Mouse (Mus musculus) testis, adult 2 months (tissue): Measurements from ENCODE around the gene Galnt6. TPM values are rescaled to one million over a fixed set of nuclear protein-coding genes. Genes with fewer than 3 reads are reported as not detected.
A peak's percentile ranks its signal among the peaks of the same experiment; 100 is the strongest.

ENCODE experiments used
- H3K27ac ChIP-seq: fragments of 200-500 bp; 2 replicates; pipeline ENCODE4 v1.5.1; 2012; ENCODE audit warnings: low read depth, low read length; ENCODE audit not compliant: control insufficient read depth, insufficient read depth
- H3K27me3 ChIP-seq: fragments of 200-500 bp; 2 replicates; pipeline ENCODE4 v1.6.1; 2012; ENCODE audit warnings: mild to moderate bottlenecking, low read length, moderate library complexity; ENCODE audit not compliant: control insufficient read depth, insufficient read depth
- H3K36me3 ChIP-seq: fragments of 200-500 bp; 2 replicates; pipeline ENCODE4 v1.6.1; 2012; ENCODE audit warnings: mild to moderate bottlenecking, low read length; ENCODE audit not compliant: control insufficient read depth, insufficient read depth
- H3K4me1 ChIP-seq: fragments of 200-500 bp; 2 replicates; pipeline ENCODE4 v1.6.1; 2012; ENCODE audit warnings: low read length; ENCODE audit not compliant: control insufficient read depth, insufficient read depth
- H3K4me3 ChIP-seq: fragments of 200-500 bp; 2 replicates; pipeline ENCODE4 v1.5.1; 2012; ENCODE audit warnings: low read depth, mild to moderate bottlenecking, low read length, moderate library complexity, mixed read lengths; ENCODE audit not compliant: control insufficient read depth
- CTCF ChIP-seq: fragments of 200-500 bp; IDR thresholded peaks from 2 replicates; pipeline ENCODE4 v1.5.1; 2012; ENCODE audit warnings: low read depth, mild to moderate bottlenecking, inconsistent platforms, low read length, moderate library complexity; ENCODE audit not compliant: control insufficient read depth, insufficient read depth, insufficient replicate concordance
- POLR2A ChIP-seq: fragments of 200-500 bp; IDR thresholded peaks from 2 replicates; pipeline ENCODE4 v1.6.1; 2012; ENCODE audit warnings: low read depth, mild to moderate bottlenecking, inconsistent platforms, low read length, moderate library complexity; ENCODE audit not compliant: control insufficient read depth
- polyA plus RNA-seq: library from polyadenylated mRNA; depleted of rRNA; stranded (reverse); fragments of >200 nt; gene quantifications from 2 replicates; pipeline ENCODE4 v1.2.3, GENCODE M21; 2012

Galnt6 gene
- polyA plus RNA-seq, 1 experiment: 0.78 TPM

GRCm38 (mm10) chr15:100739442-100739841 lies 10.3 kb upstream of the Galnt6 start:
- H3K36me3 ChIP-seq: no peaks in the 10 kb centered on the region
- H3K27me3 ChIP-seq: no peaks in the 10 kb centered on the region
- TF ChIP-seq CTCF: no peak
- TF ChIP-seq POLR2A: no peak
- H3K27ac ChIP-seq: no peak overlapping the region
- H3K4me1 ChIP-seq: no peaks in the 10 kb centered on the region
- no peak overlapping the region for H3K4me3 ChIP-seq

- TF ChIP-seq CTCF: no peak
- no peak for TF ChIP-seq POLR2A
- no peaks in the 10 kb centered on the region for H3K36me3 ChIP-seq
- no peak overlapping the region for H3K4me3 ChIP-seq
- H3K4me1 ChIP-seq: no peaks in the 10 kb centered on the region
- no peak overlapping the region for H3K27ac ChIP-seq
- no peaks in the 10 kb centered on the region for H3K27me3 ChIP-seq
Measured at GRCm38 (mm10) chr15:100738351-100738781, 9.2 kb upstream of the Galnt6 start.

GRCm38 (mm10) chr15:100737667-100738066 lies 8.5 kb upstream of the Galnt6 start:
- Histone ChIP-seq H3K4me3 (no peak overlapping the region), H3K4me1 (no peaks in the 10 kb centered on the region), H3K27ac (no peak overlapping the region), H3K27me3 (no peaks in the 10 kb centered on the region), H3K36me3 (no peaks in the 10 kb centered on the region)
- no peak for TF ChIP-seq POLR2A
- TF ChIP-seq CTCF: no peak

GRCm38 (mm10) chr15:100735953-100736300 lies 6.8 kb upstream of the Galnt6 start:
- no peak overlapping the region for H3K4me3 ChIP-seq
- H3K36me3 ChIP-seq: no peaks in the 10 kb centered on the region
- no peak for TF ChIP-seq POLR2A
- TF ChIP-seq CTCF: no peak

GRCm38 (mm10) chr15:100735095-100735952 lies 6.1 kb upstream of the Galnt6 start:
- no peaks in the 10 kb centered on the region for H3K36me3 ChIP-seq
- H3K27me3 ChIP-seq: no peaks in the 10 kb centered on the region
- H3K4me1 ChIP-seq: no peaks in the 10 kb centered on the region
- no peak for TF ChIP-seq CTCF
- no peak for TF ChIP-seq POLR2A
- no peak overlapping the region for H3K27ac ChIP-seq
- no peak overlapping the region for H3K4me3 ChIP-seq

More at GRCm38 (mm10) chr15:100735953-100736300, 6.8 kb upstream of the Galnt6 start:
- Histone ChIP-seq H3K27ac (no peak overlapping the region), H3K27me3 (no peaks in the 10 kb centered on the region), H3K4me1 (no peaks in the 10 kb centered on the region)

GRCm38 (mm10) chr15:100732580-100732979 lies 3.4 kb upstream of the Galnt6 start:
- Histone ChIP-seq H3K4me3 (no peak overlapping the region), H3K27ac (no peak overlapping the region), H3K36me3 (no peaks in the 10 kb centered on the region), H3K4me1 (peaks cover 15% of the 10 kb centered on the region), H3K27me3 (no peaks in the 10 kb centered on the region)
- TF ChIP-seq POLR2A: no peak
- TF ChIP-seq CTCF: no peak

GRCm38 (mm10) chr15:100731081-100731480 lies 1.9 kb upstream of the Galnt6 start:
- Histone ChIP-seq H3K27ac (no peak overlapping the region), H3K4me1 (peaks cover 16% of the 10 kb centered on the region), H3K36me3 (no peaks in the 10 kb centered on the region), H3K4me3 (no peak overlapping the region), H3K27me3 (no peaks in the 10 kb centered on the region)
- TF ChIP-seq CTCF (no peak), POLR2A (no peak)

GRCm38 (mm10) chr15:100728586-100728985 lies 590 bp downstream of the Galnt6 start:
- no peak for TF ChIP-seq POLR2A
- no peak for TF ChIP-seq CTCF
- H3K27ac ChIP-seq: no peak overlapping the region
- no peaks in the 10 kb centered on the region for H3K27me3 ChIP-seq
- peaks cover 16% of the 10 kb centered on the region for H3K4me1 ChIP-seq
- H3K4me3 ChIP-seq: peak overlapping the region; percentile 60
- no peaks in the 10 kb centered on the region for H3K36me3 ChIP-seq
